Comparison of ENCODE assay signal across 8 mouse cellular contexts in genomic region chr11:110496061-110496446, GRCm38 (mm10).
DNase-seq lines count a peak whose midpoint lies in the region; ATAC-seq and TF ChIP-seq lines count a peak whose summit lies in the region.

No protein-coding gene starts in this region.

- H3K4me3 ChIP-seq in bone marrow macrophage, adult 2 months (ENCODE audit: insufficient read depth, low read length), result no peak overlapping the region
- H3K4me3 ChIP-seq in lung, adult 2 months (replicated peaks; ENCODE audit: extremely low read depth, low read depth, low read length), result no peak overlapping the region

- H3K27ac ChIP-seq in bone marrow macrophage, adult 2 months (ENCODE audit: insufficient read depth, low read depth, low read length), result no peak overlapping the region

- peak; percentile 62; the same call in 1 of the 2 replicates for TF ChIP-seq CTCF in bone marrow macrophage, adult 2 months (IDR thresholded peaks at IDR 0.05; ENCODE audit: low read depth, low read length)
- TF ChIP-seq CTCF in lung, adult 2 months (IDR thresholded peaks at IDR 0.05; ENCODE audit: insufficient read depth, low read length), result peak; percentile 61

- DNase-seq in CD4-positive, CD25-positive, alpha-beta regulatory T cell, adult 2 months (ENCODE audit: low read depth, low spot score), result peak; percentile 64
- peak; percentile 69 for DNase-seq in 416B (ENCODE audit: low read depth)
- DNase-seq in frontal cortex, adult 2 months (ENCODE audit: extremely low spot score in 1 of 2, low spot score in 1 of 2), result peak; percentile 56 to 89
- peak; percentile 66 to 80 for DNase-seq in kidney, postnatal 36 days
- DNase-seq in lung, adult 2 months, result no peak
- peak; percentile 48 for DNase-seq in skeletal muscle tissue, adult 2 months (ENCODE audit: low read depth, low spot score)

- ATAC-seq in CD4-positive, CD25-positive, alpha-beta regulatory T cell, adult 4 months, result no peak

- H3K4me1 ChIP-seq in bone marrow macrophage, adult 2 months (ENCODE audit: control insufficient read depth, insufficient read depth, low read length), result peaks cover 4% of the 10 kb centered on the region; the same call in 1 of the 2 replicates
- no peaks in the 10 kb centered on the region for H3K4me1 ChIP-seq in lung, adult 2 months (ENCODE audit: control insufficient read depth, insufficient read depth, low read length)

- 52% methylated on average over 12 of the region's 12 CpGs for WGBS in lung, adult 2 months

- TF ChIP-seq POLR2A in bone marrow macrophage, adult 2 months (IDR thresholded peaks at IDR 0.05; ENCODE audit: borderline replicate concordance, low read depth, low read length), result no peak
- TF ChIP-seq POLR2A in lung, adult 2 months (IDR thresholded peaks at IDR 0.05; ENCODE audit: borderline replicate concordance, extremely low read depth, low read depth, low read length), result no peak
